Mouse (Mus musculus): Measurements from ENCODE around the gene Ube2j2. TPM values are rescaled to one million over a fixed set of nuclear protein-coding genes. Genes with fewer than 3 reads are reported as not detected.

Ube2j2 gene
- polyA plus RNA-seq, 1 experiment from 2014 or later = 146 TPM

DNA sequence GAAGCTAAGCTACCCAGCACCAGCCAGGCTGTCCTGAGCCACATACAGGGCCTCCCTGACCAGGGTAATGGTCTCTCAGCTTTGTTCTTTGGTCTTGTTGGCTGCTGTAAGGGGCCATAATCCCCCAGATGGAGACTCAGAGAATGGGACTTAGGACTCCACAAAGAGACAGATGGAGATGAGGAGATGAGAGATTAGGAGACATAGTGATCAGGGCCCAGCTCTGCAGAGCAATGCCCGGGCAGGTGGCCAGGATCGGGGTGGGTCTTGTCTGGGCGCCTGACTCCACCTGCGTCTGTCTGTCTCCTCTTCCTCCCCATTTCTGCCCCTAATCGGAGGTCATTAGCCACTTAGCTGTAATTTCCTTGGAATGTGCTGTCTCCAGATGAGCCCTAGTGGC, 26.7 kb downstream of the Ube2j2 start:
- WGBS = 71% methylated on average over 5 of the region's 5 CpGs
- DNase-seq (ENCODE audit: low spot score) = no peak
- no peaks in the 10 kb centered on the region for H3K9me3 ChIP-seq
- peaks cover 18% of the 10 kb centered on the region for H3K36me3 ChIP-seq (replicated peaks)
- peaks cover 18% of the 10 kb centered on the region for H3K4me1 ChIP-seq
- H3K4me3 ChIP-seq = no peak overlapping the region
- no peaks in the 10 kb centered on the region for H3K27me3 ChIP-seq (replicated peaks; ENCODE audit: low read depth, poor library complexity, severe bottlenecking)
- no peak overlapping the region for H3K27ac ChIP-seq (replicated peaks)

GRCm38 (mm10) chr4:155972651-155973050, 29.0 kb downstream of the Ube2j2 start:
- Histone ChIP-seq H3K4me1 (peaks cover 18% of the 10 kb centered on the region), H3K9me3 (no peaks in the 10 kb centered on the region; the same call in 1 of the 2 replicates), H3K36me3 (replicated peaks) (no peaks in the 10 kb centered on the region), H3K4me3 (no peak overlapping the region), H3K27me3 (replicated peaks; ENCODE audit: low read depth, poor library complexity, severe bottlenecking) (no peaks in the 10 kb centered on the region), H3K27ac (replicated peaks) (peak overlapping the region; percentile 14)
- 38% methylated on average over 6 of the region's 6 CpGs for WGBS
- DNase-seq (ENCODE audit: low spot score) = no peak

DNA sequence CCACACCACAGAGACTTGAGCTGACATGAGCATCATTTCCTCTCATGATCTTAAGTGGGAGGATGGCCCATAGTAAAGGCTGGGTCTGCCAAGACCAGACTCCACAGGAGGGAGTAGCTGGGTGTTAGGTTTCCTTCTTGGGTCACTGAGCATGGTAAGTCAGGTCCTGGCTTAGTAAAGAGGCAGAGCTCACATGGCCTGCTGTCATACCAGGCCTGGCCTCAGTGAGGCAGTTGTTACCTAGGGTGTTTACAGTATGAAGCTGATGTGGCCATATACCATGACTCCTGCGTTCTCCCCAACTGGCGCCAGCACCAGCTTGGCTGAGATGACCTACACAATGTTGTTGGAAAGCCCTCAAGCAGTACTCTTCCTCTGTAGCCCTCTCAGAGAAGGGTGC, 29.6 kb downstream of the Ube2j2 start:
- H3K9me3 ChIP-seq = no peaks in the 10 kb centered on the region; the same call in 1 of the 2 replicates
- H3K27me3 ChIP-seq (replicated peaks; ENCODE audit: low read depth, poor library complexity, severe bottlenecking) = no peaks in the 10 kb centered on the region
- no peak for DNase-seq (ENCODE audit: low spot score)
- H3K4me3 ChIP-seq = no peak overlapping the region
- 0 out of 2 replicates have a peak overlapping the region, but pooled peaks have one; percentile 14 for H3K27ac ChIP-seq (replicated peaks)
- H3K4me1 ChIP-seq = peaks cover 18% of the 10 kb centered on the region
- 85% methylated on average over 2 of the region's 2 CpGs for WGBS
- no peaks in the 10 kb centered on the region for H3K36me3 ChIP-seq (replicated peaks)

- 80% methylated on average over 12 of the region's 12 CpGs for WGBS
- DNase-seq (ENCODE audit: low spot score) = no peak
- H3K9me3 ChIP-seq = no peaks in the 10 kb centered on the region; the same call in 1 of the 2 replicates
- H3K36me3 ChIP-seq (replicated peaks) = no peaks in the 10 kb centered on the region
- H3K27ac ChIP-seq (replicated peaks) = no peak overlapping the region
- no peak overlapping the region for H3K4me3 ChIP-seq
- no peaks in the 10 kb centered on the region for H3K27me3 ChIP-seq (replicated peaks; ENCODE audit: low read depth, poor library complexity, severe bottlenecking)
- H3K4me1 ChIP-seq = peaks cover 6% of the 10 kb centered on the region; the same call in 1 of the 2 replicates
These were observed 37.9 kb downstream of the Ube2j2 start for GRCm38 (mm10) chr4:155981436-155982082.

- 22% methylated on average over 2 of the region's 2 CpGs for WGBS
These were observed 40.2 kb downstream of the Ube2j2 start for GRCm38 (mm10) chr4:155983788-155984187.

DNA sequence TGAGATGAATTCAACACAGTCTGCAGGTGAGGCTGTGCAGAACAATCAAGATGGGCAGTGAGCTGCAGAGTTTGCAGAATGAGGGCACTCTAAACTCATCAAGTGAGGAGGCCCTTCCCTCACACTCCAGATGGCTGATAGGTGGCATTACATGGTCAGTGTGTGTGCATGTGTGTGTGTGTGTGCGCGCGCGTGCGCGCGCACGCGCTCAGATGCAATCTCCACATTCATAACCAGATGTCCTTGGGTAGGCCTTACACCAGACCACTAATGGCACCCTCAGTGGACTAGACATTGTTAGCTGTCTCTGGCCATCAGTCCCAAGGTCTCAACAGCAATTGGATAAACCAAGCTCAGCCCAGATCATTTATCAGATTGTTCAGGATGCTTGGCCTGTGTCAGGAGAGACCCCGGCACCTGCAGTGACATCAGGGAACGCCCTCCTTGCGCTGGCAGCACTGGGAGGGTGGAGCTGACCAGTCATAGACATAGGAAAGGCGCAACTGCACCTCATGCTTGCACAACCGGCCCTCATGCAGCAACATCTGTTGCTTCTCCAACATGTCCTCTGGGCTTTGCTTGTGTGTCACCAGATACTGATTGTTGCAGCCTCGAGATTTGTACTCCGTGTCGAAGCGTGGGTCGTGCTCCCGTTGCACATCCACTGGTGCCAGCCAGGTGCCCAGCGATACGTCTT, 47.7 kb downstream of the Ube2j2 start:
- 89% methylated on average over 22 of the region's 22 CpGs for WGBS
- no peaks in the 10 kb centered on the region for H3K27me3 ChIP-seq (replicated peaks; ENCODE audit: low read depth, poor library complexity, severe bottlenecking)
- H3K4me3 ChIP-seq = peak overlapping the region; percentile 87
- no peaks in the 10 kb centered on the region for H3K9me3 ChIP-seq
- H3K27ac ChIP-seq (replicated peaks) = peak overlapping the region; percentile 97
- peaks cover 31% of the 10 kb centered on the region for H3K36me3 ChIP-seq (replicated peaks)
- H3K4me1 ChIP-seq = peaks cover 24% of the 10 kb centered on the region
- DNase-seq (ENCODE audit: low spot score) = no peak

More at GRCm38 (mm10) chr4:155983788-155984187, 40.2 kb downstream of the Ube2j2 start:
- Histone ChIP-seq H3K36me3 (replicated peaks) (no peaks in the 10 kb centered on the region), H3K9me3 (no peaks in the 10 kb centered on the region), H3K27ac (replicated peaks) (no peak overlapping the region), H3K27me3 (replicated peaks; ENCODE audit: low read depth, poor library complexity, severe bottlenecking) (no peaks in the 10 kb centered on the region), H3K4me3 (no peak overlapping the region), H3K4me1 (peaks cover 6% of the 10 kb centered on the region; the same call in 1 of the 2 replicates)
- DNase-seq (ENCODE audit: low spot score) = no peak

GRCm38 (mm10) chr4:155991908-155992230, 48.2 kb downstream of the Ube2j2 start:
- H3K27ac ChIP-seq (replicated peaks) = peak overlapping the region; percentile 97
- H3K9me3 ChIP-seq = no peaks in the 10 kb centered on the region
- H3K4me1 ChIP-seq = peaks cover 24% of the 10 kb centered on the region
- no peak for DNase-seq (ENCODE audit: low spot score)
- WGBS = 30% methylated on average over 37 of the region's 37 CpGs
- peak overlapping the region; percentile 87 for H3K4me3 ChIP-seq
- H3K36me3 ChIP-seq (replicated peaks) = peaks cover 37% of the 10 kb centered on the region
- no peaks in the 10 kb centered on the region for H3K27me3 ChIP-seq (replicated peaks; ENCODE audit: low read depth, poor library complexity, severe bottlenecking)

- peak; percentile 88 for DNase-seq (ENCODE audit: low spot score)
- no peaks in the 10 kb centered on the region for H3K9me3 ChIP-seq
- peak within 1 kb of the TSS; percentile 87 for H3K4me3 ChIP-seq
- peak within 1 kb of the TSS; percentile 97 for H3K27ac ChIP-seq (replicated peaks)
- H3K27me3 ChIP-seq (replicated peaks; ENCODE audit: low read depth, poor library complexity, severe bottlenecking) = no peaks in the 10 kb centered on the region
- under 1% methylated on average over 99 of the region's 99 CpGs for WGBS
- H3K36me3 ChIP-seq (replicated peaks) = peaks cover 42% of the 10 kb centered on the region
- peaks cover 24% of the 10 kb centered on the region for H3K4me1 ChIP-seq
These were observed 48.7 kb downstream of the Ube2j2 start, which contains the start of the genes B3galt6 and Sdf4 for GRCm38 (mm10) chr4:155992241-155992905. TSS of gene B3galt6 (minus strand) at chr4:155992649. TSS of gene Sdf4 (plus strand) at chr4:155992872.

- Histone ChIP-seq H3K4me3 (peak overlapping the region; percentile 87), H3K4me1 (peaks cover 24% of the 10 kb centered on the region), H3K36me3 (replicated peaks) (peaks cover 48% of the 10 kb centered on the region), H3K27ac (replicated peaks) (peak overlapping the region; percentile 97), H3K27me3 (replicated peaks; ENCODE audit: low read depth, poor library complexity, severe bottlenecking) (no peaks in the 10 kb centered on the region), H3K9me3 (no peaks in the 10 kb centered on the region)
- WGBS = under 1% methylated on average over 70 of the region's 70 CpGs
- DNase-seq (ENCODE audit: low spot score) = peak; percentile 94
These were observed 49.4 kb downstream of the Ube2j2 start for GRCm38 (mm10) chr4:155992906-155993547.

DNA sequence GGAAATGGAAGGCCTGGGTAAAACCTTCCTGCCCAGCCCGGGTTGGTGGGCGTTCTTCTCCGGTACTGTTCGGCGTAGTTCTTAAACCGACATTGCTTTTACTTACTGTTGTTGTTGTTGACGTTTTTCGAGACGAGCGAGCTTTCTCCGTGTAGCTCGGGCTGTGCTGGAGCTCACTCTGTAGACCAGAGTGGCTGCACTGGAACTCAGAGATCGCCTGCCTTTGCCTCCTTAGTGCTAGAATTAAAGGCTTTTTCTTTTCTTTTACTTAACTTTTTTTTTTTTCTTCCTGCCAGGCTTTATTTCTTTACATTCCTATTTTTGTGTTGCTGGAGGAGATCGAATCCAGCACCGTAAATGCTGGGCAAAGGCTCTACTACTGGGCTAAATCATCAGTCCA, 50.0 kb downstream of the Ube2j2 start:
- WGBS = 5% methylated on average over 15 of the region's 15 CpGs
- Histone ChIP-seq H3K9me3 (no peaks in the 10 kb centered on the region), H3K27me3 (replicated peaks; ENCODE audit: low read depth, poor library complexity, severe bottlenecking) (no peaks in the 10 kb centered on the region), H3K4me3 (peak overlapping the region; percentile 87), H3K36me3 (replicated peaks) (peaks cover 54% of the 10 kb centered on the region), H3K27ac (replicated peaks) (peak overlapping the region; percentile 97), H3K4me1 (peaks cover 24% of the 10 kb centered on the region)
- DNase-seq (ENCODE audit: low spot score) = no peak

- peaks cover 97% of the 10 kb centered on the region for H3K36me3 ChIP-seq (replicated peaks)
- no peak for DNase-seq (ENCODE audit: low spot score)
- WGBS = 92% methylated on average over 3 of the region's 3 CpGs
- no peaks in the 10 kb centered on the region for H3K9me3 ChIP-seq
- H3K27me3 ChIP-seq (replicated peaks; ENCODE audit: low read depth, poor library complexity, severe bottlenecking) = no peaks in the 10 kb centered on the region
- no peak overlapping the region for H3K27ac ChIP-seq (replicated peaks)
- no peaks in the 10 kb centered on the region for H3K4me1 ChIP-seq
- H3K4me3 ChIP-seq = no peak overlapping the region
These were observed 60.5 kb downstream of the Ube2j2 start for GRCm38 (mm10) chr4:156004109-156004508.

- Histone ChIP-seq H3K9me3 (no peaks in the 10 kb centered on the region), H3K27ac (replicated peaks) (no peak overlapping the region), H3K4me3 (no peak overlapping the region), H3K36me3 (replicated peaks) (peaks cover 97% of the 10 kb centered on the region), H3K4me1 (no peaks in the 10 kb centered on the region), H3K27me3 (replicated peaks; ENCODE audit: low read depth, poor library complexity, severe bottlenecking) (no peaks in the 10 kb centered on the region)
- 93% methylated on average over 4 of the region's 4 CpGs for WGBS
- DNase-seq (ENCODE audit: low spot score) = no peak
These were observed 64.7 kb downstream of the Ube2j2 start for GRCm38 (mm10) chr4:156008369-156008768.

All from embryonic facial prominence, embryonic 10.5 days (tissue).